Mouse (Mus musculus): ENCODE measurements at regions not wholly inside any gene's neighbourhood (a gene's known extent, or its start where the extent isn't known, plus 50 kb on each side); places are given as distances from the start of the nearest gene placed in this dataset.
"Not testable (repeated sequence)": the region's sequence is repeated elsewhere in the genome, so short reads cannot be mapped to it uniquely, and the experiment has no call there.

DNA sequence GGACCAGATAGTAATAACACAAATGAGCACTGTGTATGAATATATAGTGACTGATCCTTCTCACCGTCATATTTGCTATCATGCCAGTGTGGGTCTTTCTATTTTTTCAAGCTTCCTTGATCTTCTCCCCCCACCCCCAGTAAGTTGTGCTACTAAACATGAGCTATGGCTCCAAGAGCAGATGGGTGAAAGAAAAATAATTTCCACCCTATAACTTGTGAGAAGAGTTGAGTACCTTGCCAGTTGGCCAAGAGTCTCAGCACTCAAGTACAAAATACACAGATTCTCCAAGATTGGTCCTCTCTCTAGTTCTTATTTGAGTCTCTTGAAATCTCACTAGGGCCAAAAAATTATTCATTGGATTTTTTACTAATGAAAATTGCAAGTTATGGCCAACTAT is 777.3 kb downstream of the Cypt12 start:
- ATAC-seq (ENCODE audit: insufficient number of reproducible peaks, low FRiP score, low TSS enrichment), result no peak

DNA sequence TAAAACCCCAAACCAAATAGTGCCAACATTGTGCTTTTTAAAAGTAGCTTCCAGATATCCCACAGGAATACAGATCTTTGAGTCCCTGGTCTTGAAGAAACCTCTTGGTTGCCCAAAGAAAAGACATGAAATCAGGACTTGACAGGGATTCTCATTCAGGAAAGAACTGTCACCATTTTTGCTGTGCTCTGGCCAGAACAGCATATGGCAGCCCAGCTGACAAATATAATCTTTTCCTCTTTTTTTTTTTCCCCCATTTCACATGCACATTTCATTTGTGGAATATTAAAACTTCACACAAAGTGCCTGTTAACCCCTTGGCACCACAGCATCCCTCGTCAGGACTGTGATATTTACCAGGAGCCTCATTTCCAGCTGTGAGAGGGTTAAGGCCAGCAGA is 783.0 kb downstream of the Cypt12 start:
- no peak for ATAC-seq (ENCODE audit: insufficient number of reproducible peaks, low FRiP score, low TSS enrichment)

- no peak for ATAC-seq (ENCODE audit: insufficient number of reproducible peaks, low FRiP score, low TSS enrichment)
These were observed 783.5 kb downstream of the Cypt12 start for GRCm38 (mm10) chr3:18731674-18732073.

DNA sequence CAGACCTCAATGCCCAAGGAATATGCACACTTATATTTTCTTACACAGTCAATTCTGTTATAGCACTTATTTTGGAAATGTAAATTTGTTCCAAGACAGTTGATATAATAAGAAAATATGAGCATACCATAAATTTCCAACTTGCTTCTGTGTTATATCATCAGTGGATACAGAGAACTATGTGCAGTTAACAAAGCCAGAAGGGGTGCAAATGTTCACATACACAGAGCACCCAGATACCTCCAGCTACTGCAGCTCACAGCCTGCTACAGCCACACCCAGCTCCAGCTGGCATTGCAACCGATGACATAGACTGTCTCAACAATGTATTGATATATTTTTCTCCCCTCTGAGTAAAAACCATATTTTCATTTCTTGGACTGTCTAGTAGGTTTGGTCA is 785.3 kb downstream of the Cypt12 start:
- no peak for ATAC-seq (ENCODE audit: insufficient number of reproducible peaks, low FRiP score, low TSS enrichment)

DNA sequence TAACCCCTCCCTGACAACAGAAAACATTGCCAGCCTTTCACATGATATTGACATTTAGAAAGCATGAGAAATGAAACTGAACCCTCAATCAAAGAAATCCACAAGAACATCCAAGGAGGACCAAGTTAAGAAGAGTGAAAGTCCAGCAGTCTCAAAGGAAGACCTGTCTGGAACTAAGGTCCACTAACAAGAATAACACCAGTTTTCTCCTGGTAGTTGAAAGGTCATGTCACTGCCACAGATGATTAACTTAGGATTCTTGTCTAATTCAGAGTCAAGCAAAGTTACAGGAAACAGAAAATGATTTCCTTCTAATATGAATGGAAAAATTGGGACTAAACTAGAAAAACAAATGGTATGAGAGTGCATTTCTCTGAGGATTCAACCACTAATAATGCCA is 790.7 kb downstream of the Cypt12 start:
- ATAC-seq (ENCODE audit: insufficient number of reproducible peaks, low FRiP score, low TSS enrichment), result no peak

GRCm38 (mm10) chr3:18740344-18740743 is 792.1 kb downstream of the Cypt12 start:
- no peak for ATAC-seq (ENCODE audit: insufficient number of reproducible peaks, low FRiP score, low TSS enrichment)

DNA sequence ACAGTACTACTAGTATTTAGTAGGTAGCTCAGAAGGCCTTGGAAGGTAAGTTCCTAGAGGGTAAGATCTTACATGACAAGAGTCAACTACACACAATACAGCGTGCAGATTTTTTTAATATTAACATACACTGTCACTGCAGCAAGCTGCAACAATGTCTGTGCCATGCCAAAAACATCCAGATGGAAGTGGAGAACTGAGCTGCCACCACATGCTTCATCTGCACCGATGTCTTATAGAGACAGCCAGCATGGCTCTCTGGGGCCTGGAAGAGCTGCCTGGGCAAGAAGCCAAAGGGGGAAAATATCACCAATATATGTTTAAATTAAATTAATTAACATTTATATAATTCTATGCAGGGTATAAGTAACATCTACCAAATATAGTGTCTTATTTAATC is 795.3 kb downstream of the Cypt12 start:
- no peak for ATAC-seq (ENCODE audit: insufficient number of reproducible peaks, low FRiP score, low TSS enrichment)

- ATAC-seq (ENCODE audit: insufficient number of reproducible peaks, low FRiP score, low TSS enrichment), result no peak
These were observed 796.0 kb downstream of the Cypt12 start for GRCm38 (mm10) chr3:18744216-18744615.

GRCm38 (mm10) chr3:18746206-18746605 is 798.0 kb downstream of the Cypt12 start:
- no peak for ATAC-seq (ENCODE audit: insufficient number of reproducible peaks, low FRiP score, low TSS enrichment)

DNA sequence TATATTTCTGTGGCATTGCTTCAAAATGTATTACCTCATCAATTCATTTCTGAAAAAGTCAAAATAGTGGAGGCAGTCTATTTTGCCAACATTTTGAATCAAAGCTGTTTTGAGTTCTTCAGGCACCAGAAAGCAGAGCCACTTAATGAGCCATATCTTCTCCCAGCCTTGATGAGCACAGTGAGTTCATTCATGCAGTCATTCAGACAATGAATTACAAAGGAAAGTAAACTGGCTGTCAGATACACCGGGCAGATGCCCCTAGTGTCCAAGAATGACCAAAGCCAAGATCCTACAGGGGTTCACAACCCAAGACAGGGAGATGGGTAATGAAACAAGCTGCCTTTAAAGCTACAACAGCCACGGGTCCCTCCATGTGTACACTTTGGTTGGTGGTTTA is 798.7 kb downstream of the Cypt12 start:
- no peak for ATAC-seq (ENCODE audit: insufficient number of reproducible peaks, low FRiP score, low TSS enrichment)

- ATAC-seq (ENCODE audit: insufficient number of reproducible peaks, low FRiP score, low TSS enrichment), result no peak
These were observed 803.5 kb downstream of the Cypt12 start for GRCm38 (mm10) chr3:18751660-18752259.

DNA sequence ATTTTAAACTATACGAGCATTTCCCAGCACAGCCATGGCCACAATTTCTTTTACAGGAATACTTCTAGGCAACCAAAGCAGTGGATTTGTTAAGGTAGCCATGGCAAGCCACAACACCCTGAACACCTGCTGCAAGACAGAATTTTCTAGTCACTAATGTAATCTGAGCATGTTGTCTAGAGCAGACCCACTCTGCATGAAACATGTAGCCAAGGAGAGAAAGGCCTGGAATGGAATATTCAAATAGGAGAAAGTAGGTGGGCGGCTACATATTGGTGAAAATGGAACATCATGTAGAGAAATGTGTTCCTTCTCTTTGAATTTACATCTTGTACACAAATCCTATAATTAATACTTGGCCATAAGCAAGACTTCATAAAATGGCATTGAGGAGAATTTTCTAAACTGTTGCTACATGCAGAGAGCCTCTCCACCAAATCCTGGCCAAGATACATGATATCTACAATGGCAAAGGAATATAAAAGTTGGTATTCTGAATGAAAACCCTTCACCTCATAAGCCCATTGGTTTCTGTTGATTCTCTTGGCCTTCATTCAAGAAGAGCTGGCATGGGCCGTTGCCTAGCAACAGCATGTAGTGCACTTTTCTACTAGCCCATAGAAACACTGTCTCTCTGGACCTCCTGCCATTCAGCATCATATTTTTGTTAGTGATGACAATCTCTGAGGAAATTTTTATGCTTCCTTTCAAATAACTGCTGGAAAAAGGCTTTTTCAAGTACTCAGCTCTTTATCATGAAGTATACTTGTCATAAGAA is 816.3 kb downstream of the Cypt12 start:
- no peak for ATAC-seq (ENCODE audit: insufficient number of reproducible peaks, low FRiP score, low TSS enrichment)

- no peak for ATAC-seq (ENCODE audit: insufficient number of reproducible peaks, low FRiP score, low TSS enrichment)
These were observed 830.3 kb downstream of the Cypt12 start for GRCm38 (mm10) chr3:18778481-18778880.

DNA sequence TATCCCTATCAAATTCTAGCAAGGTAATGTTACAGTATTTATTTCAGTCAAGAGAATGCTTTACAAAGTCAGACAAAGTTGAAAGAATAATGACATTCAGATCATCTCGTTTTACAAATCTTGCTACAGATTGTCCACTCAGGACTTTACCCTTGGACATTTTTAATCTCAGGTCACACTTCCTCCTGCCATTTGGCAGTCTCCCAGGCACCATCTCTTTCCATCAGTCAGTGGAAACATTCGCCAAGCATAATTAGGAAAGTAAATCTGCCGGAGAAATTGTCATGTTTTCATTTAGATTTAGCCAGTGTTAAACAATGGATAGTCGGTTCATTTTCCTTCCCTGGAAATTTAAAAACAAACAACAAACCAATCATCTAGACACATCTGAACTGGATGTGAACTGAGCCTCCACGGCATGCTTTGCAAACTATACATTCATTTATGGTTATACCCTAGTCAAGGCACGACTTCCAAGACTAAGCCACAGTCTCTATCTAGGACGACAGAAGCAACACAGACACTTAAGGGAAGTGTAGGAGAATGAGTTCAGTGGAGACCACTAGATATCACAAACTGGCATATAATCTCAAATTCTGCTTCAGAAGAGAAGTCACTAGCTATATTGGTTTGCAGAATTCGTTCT is 839.4 kb downstream of the Cypt12 start:
- no peak for ATAC-seq (ENCODE audit: insufficient number of reproducible peaks, low FRiP score, low TSS enrichment)

DNA sequence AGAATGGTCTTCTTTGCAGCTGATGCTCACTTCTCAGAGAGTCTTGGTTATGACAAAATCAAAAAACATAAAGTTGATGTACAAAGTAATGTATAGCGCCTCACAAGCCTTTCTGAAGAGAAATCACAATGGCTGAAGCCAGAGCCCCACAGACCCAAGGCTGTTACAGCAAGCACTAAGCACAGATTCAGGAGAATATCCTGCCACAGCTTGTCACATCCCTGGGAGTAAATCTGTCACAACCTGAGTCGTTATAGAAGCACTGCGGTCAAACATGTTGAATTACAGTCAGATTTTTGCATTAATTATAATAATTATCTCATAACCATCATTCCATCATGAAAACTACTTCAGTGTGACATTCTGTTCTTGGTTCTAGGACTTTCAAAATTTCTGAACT is 825.7 kb downstream of the 1700064H15Rik start:
- no peak for ATAC-seq (ENCODE audit: insufficient number of reproducible peaks, low FRiP score, low TSS enrichment)

DNA sequence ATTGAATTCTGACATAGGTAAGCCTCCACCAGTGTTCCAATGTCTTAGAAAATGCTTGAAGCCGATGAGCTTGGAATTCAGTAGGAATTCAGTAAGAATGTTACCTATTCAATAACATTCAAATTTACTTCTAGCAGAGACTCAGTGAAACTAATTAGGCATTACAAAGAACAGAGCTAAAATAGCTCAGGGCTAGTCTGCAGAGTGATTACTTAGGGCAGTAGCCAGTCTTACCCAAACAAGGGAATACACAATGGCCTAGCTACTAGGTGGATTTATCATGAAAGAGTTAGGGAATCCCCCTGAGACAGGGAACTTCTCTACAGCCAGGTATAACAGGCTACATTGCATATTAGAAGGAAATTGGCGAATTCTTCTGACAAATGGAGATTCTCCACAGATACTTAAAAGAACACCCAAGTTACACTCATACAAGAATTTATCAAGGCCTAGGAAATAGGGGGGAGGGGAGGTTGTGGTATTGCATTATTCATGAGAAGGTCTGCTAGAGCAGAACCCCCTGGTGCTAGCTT is 799.6 kb downstream of the 1700064H15Rik start:
- ATAC-seq (ENCODE audit: insufficient number of reproducible peaks, low FRiP score, low TSS enrichment), result not testable (repeated sequence)

- no peak for ATAC-seq (ENCODE audit: insufficient number of reproducible peaks, low FRiP score, low TSS enrichment)
These were observed 760.2 kb downstream of the 1700064H15Rik start for GRCm38 (mm10) chr3:18868117-18868739.

GRCm38 (mm10) chr3:18868758-18869157 is 759.7 kb downstream of the 1700064H15Rik start:
- no peak for ATAC-seq (ENCODE audit: insufficient number of reproducible peaks, low FRiP score, low TSS enrichment)

GRCm38 (mm10) chr3:18877060-18877459 is 751.4 kb downstream of the 1700064H15Rik start:
- no peak for ATAC-seq (ENCODE audit: insufficient number of reproducible peaks, low FRiP score, low TSS enrichment)

DNA sequence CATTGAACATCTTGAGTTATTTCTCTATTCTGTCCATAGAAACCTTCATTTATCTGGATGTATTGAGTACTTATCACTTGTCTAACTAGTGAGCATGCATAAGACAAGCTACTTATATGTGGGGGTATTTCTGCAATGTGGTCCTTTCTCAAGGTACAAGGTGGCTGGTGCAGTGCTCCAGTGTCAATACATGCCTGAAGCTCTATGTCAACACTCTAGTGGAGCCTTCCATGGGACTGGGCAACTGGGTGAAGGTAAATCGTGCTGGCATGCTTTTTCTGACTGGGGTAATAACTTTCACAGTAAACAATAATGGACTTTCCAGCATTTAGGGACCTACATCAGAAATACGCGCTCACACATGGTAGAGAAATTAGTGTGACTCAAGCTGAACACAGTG is 750.9 kb downstream of the 1700064H15Rik start:
- ATAC-seq (ENCODE audit: insufficient number of reproducible peaks, low FRiP score, low TSS enrichment), result no peak; the same call in 1 of the 2 replicates

- ATAC-seq (ENCODE audit: insufficient number of reproducible peaks, low FRiP score, low TSS enrichment), result no peak
These were observed 747.3 kb downstream of the 1700064H15Rik start for GRCm38 (mm10) chr3:18881186-18881585.
